Mouse (Mus musculus): ENCODE measurements around the gene Ubb. TPM values are rescaled to one million over a fixed set of nuclear protein-coding genes. Genes with fewer than 3 reads are reported as not detected.

Ubb gene
- polyA plus RNA-seq, 1 experiment = 1,633 TPM

GRCm38 (mm10) chr11:62557205-62557604, 6.2 kb downstream of the Ubb start:
- TF ChIP-seq MYOD1 (IDR thresholded peaks at IDR 0.05; ENCODE audit: control insufficient read depth, insufficient read length, low read depth) = no peak
- no peak for TF ChIP-seq USF1 (IDR thresholded peaks at IDR 0.05; ENCODE audit: low read depth)
- H3K79me3 ChIP-seq (ENCODE audit: low read depth) = peaks cover 21% of the 10 kb centered on the region
- H3K36me3 ChIP-seq (ENCODE audit: control insufficient read depth, insufficient read depth) = peaks cover 27% of the 10 kb centered on the region
- H3K79me2 ChIP-seq (ENCODE audit: control insufficient read depth, insufficient read depth) = peaks cover 27% of the 10 kb centered on the region
- H3ac ChIP-seq (ENCODE audit: control insufficient read depth, insufficient read length, low read depth) = no peak overlapping the region
- no peaks in the 10 kb centered on the region for H3K27me3 ChIP-seq (ENCODE audit: control insufficient read depth, insufficient read depth, insufficient read length)
- no peak overlapping the region for H3K4me3 ChIP-seq (ENCODE audit: insufficient read depth, poor library complexity, severe bottlenecking)

GRCm38 (mm10) chr11:62558152-62558551, 7.2 kb downstream of the Ubb start:
- TF ChIP-seq MYOG (IDR thresholded peaks at IDR 0.05; ENCODE audit: control insufficient read depth, extremely low read depth, insufficient read length) (no peak), CTCF (IDR thresholded peaks at IDR 0.05; ENCODE audit: control insufficient read depth, insufficient read depth, insufficient read length) (no peak), MAX (IDR thresholded peaks at IDR 0.05) (no peak), FOSL1 (IDR thresholded peaks at IDR 0.05; ENCODE audit: insufficient read depth, low read length, poor library complexity, severe bottlenecking) (no peak), MYOD1 (IDR thresholded peaks at IDR 0.05; ENCODE audit: control insufficient read depth, insufficient read length, low read depth) (no peak), CEBPB (IDR thresholded peaks at IDR 0.05; ENCODE audit: low read depth) (no peak), USF1 (IDR thresholded peaks at IDR 0.05; ENCODE audit: low read depth) (no peak)
- Histone ChIP-seq H3K36me3 (ENCODE audit: control insufficient read depth, insufficient read depth) (peaks cover 22% of the 10 kb centered on the region), H3K4me3 (ENCODE audit: insufficient read depth, poor library complexity, severe bottlenecking) (no peak overlapping the region), H3K27me3 (ENCODE audit: control insufficient read depth, insufficient read depth, insufficient read length) (no peaks in the 10 kb centered on the region), H3K79me3 (ENCODE audit: low read depth) (peaks cover 16% of the 10 kb centered on the region), H3ac (ENCODE audit: control insufficient read depth, insufficient read length, low read depth) (no peak overlapping the region), H3K79me2 (ENCODE audit: control insufficient read depth, insufficient read depth) (peaks cover 20% of the 10 kb centered on the region)

GRCm38 (mm10) chr11:62558961-62559646, 8.1 kb downstream of the Ubb start:
- Histone ChIP-seq H3K36me3 (ENCODE audit: control insufficient read depth, insufficient read depth) (peaks cover 12% of the 10 kb centered on the region), H3K27me3 (ENCODE audit: control insufficient read depth, insufficient read depth, insufficient read length) (no peaks in the 10 kb centered on the region), H3K79me3 (ENCODE audit: low read depth) (peaks cover 7% of the 10 kb centered on the region), H3K79me2 (ENCODE audit: control insufficient read depth, insufficient read depth) (peaks cover 10% of the 10 kb centered on the region), H3ac (ENCODE audit: control insufficient read depth, insufficient read length, low read depth) (no peak overlapping the region), H3K4me3 (ENCODE audit: insufficient read depth, poor library complexity, severe bottlenecking) (no peak overlapping the region)
- peak; percentile 86 for TF ChIP-seq USF1 (IDR thresholded peaks at IDR 0.05; ENCODE audit: low read depth)
- TF ChIP-seq FOSL1 (IDR thresholded peaks at IDR 0.05; ENCODE audit: insufficient read depth, low read length, poor library complexity, severe bottlenecking) = no peak

- no peak overlapping the region for H3K4me3 ChIP-seq (ENCODE audit: insufficient read depth, poor library complexity, severe bottlenecking)
- no peaks in the 10 kb centered on the region for H3K79me2 ChIP-seq (ENCODE audit: control insufficient read depth, insufficient read depth)
- TF ChIP-seq CTCF (IDR thresholded peaks at IDR 0.05; ENCODE audit: control insufficient read depth, insufficient read depth, insufficient read length) (no peak), FOSL1 (IDR thresholded peaks at IDR 0.05; ENCODE audit: insufficient read depth, low read length, poor library complexity, severe bottlenecking) (no peak), MYOD1 (IDR thresholded peaks at IDR 0.05; ENCODE audit: control insufficient read depth, insufficient read length, low read depth) (no peak), MYOG (IDR thresholded peaks at IDR 0.05; ENCODE audit: control insufficient read depth, extremely low read depth, insufficient read length) (no peak), USF1 (IDR thresholded peaks at IDR 0.05; ENCODE audit: low read depth) (no peak), MAX (IDR thresholded peaks at IDR 0.05) (no peak), CEBPB (IDR thresholded peaks at IDR 0.05; ENCODE audit: low read depth) (no peak)
- no peaks in the 10 kb centered on the region for H3K36me3 ChIP-seq (ENCODE audit: control insufficient read depth, insufficient read depth)
- no peaks in the 10 kb centered on the region for H3K27me3 ChIP-seq (ENCODE audit: control insufficient read depth, insufficient read depth, insufficient read length)
- no peak overlapping the region for H3ac ChIP-seq (ENCODE audit: control insufficient read depth, insufficient read length, low read depth)
- H3K79me3 ChIP-seq (ENCODE audit: low read depth) = no peaks in the 10 kb centered on the region
These were observed 9.6 kb downstream of the Ubb start for GRCm38 (mm10) chr11:62560463-62561016.

GRCm38 (mm10) chr11:62563590-62563989, 12.6 kb downstream of the Ubb start:
- H3ac ChIP-seq (ENCODE audit: control insufficient read depth, insufficient read length, low read depth) = no peak overlapping the region
- H3K79me2 ChIP-seq (ENCODE audit: control insufficient read depth, insufficient read depth) = no peaks in the 10 kb centered on the region
- H3K4me3 ChIP-seq (ENCODE audit: insufficient read depth, poor library complexity, severe bottlenecking) = no peak overlapping the region
- no peaks in the 10 kb centered on the region for H3K79me3 ChIP-seq (ENCODE audit: low read depth)
- no peaks in the 10 kb centered on the region for H3K36me3 ChIP-seq (ENCODE audit: control insufficient read depth, insufficient read depth)
- TF ChIP-seq FOSL1 (IDR thresholded peaks at IDR 0.05; ENCODE audit: insufficient read depth, low read length, poor library complexity, severe bottlenecking) = no peak
- TF ChIP-seq CEBPB (IDR thresholded peaks at IDR 0.05; ENCODE audit: low read depth) = no peak
- TF ChIP-seq MYOD1 (IDR thresholded peaks at IDR 0.05; ENCODE audit: control insufficient read depth, insufficient read length, low read depth) = no peak
- peaks cover 4% of the 10 kb centered on the region for H3K27me3 ChIP-seq (ENCODE audit: control insufficient read depth, insufficient read depth, insufficient read length)

- H3K36me3 ChIP-seq (ENCODE audit: control insufficient read depth, insufficient read depth) = no peaks in the 10 kb centered on the region
- H3K4me3 ChIP-seq (ENCODE audit: insufficient read depth, poor library complexity, severe bottlenecking) = no peak overlapping the region
- TF ChIP-seq MYOG (IDR thresholded peaks at IDR 0.05; ENCODE audit: control insufficient read depth, extremely low read depth, insufficient read length) = no peak
- no peak for TF ChIP-seq CTCF (IDR thresholded peaks at IDR 0.05; ENCODE audit: control insufficient read depth, insufficient read depth, insufficient read length)
- TF ChIP-seq USF1 (IDR thresholded peaks at IDR 0.05; ENCODE audit: low read depth) = no peak
- TF ChIP-seq FOSL1 (IDR thresholded peaks at IDR 0.05; ENCODE audit: insufficient read depth, low read length, poor library complexity, severe bottlenecking) = no peak
- no peak for TF ChIP-seq MYOD1 (IDR thresholded peaks at IDR 0.05; ENCODE audit: control insufficient read depth, insufficient read length, low read depth)
- no peak for TF ChIP-seq MAX (IDR thresholded peaks at IDR 0.05)
- TF ChIP-seq CEBPB (IDR thresholded peaks at IDR 0.05; ENCODE audit: low read depth) = no peak
- H3K79me2 ChIP-seq (ENCODE audit: control insufficient read depth, insufficient read depth) = no peaks in the 10 kb centered on the region
- H3K79me3 ChIP-seq (ENCODE audit: low read depth) = no peaks in the 10 kb centered on the region
- peaks cover 4% of the 10 kb centered on the region for H3K27me3 ChIP-seq (ENCODE audit: control insufficient read depth, insufficient read depth, insufficient read length)
- no peak overlapping the region for H3ac ChIP-seq (ENCODE audit: control insufficient read depth, insufficient read length, low read depth)
These were observed 14.8 kb downstream of the Ubb start for GRCm38 (mm10) chr11:62565747-62566146.
